Mouse (Mus musculus) left cerebral cortex, adult 8-10 months (tissue): ENCODE data around the gene Zp2. TPM values are rescaled to one million over a fixed set of nuclear protein-coding genes. Genes with fewer than 3 reads are reported as not detected.

Experiments used
- DNase-seq, 2 experiments: peaks; one replicate each; pipeline ENCODE4 v3.0.0; 2022; ENCODE audit warnings: low spot score in 2 of 2
- total RNA-seq, 4 experiments: library from RNA; stranded (reverse); gene quantifications; 2 replicates each; pipeline ENCODE4 v1.2.4; 2022

The Zp2 gene
- total RNA-seq, 4 experiments from 2014 or later: 0.41 to 1.4 TPM; not detected in 2

GRCm38 (mm10) chr7:120142743-120143142 lies 2.3 kb downstream of the Zp2 start:
- no peak for DNase-seq

GRCm38 (mm10) chr7:120128951-120129350 lies 16.1 kb downstream of the Zp2 start:
- DNase-seq: peak in 1 of 2 experiments; percentile 52

- no peak for DNase-seq
These were observed 17.4 kb downstream of the Zp2 start for GRCm38 (mm10) chr7:120127686-120128059.

GRCm38 (mm10) chr7:120126976-120127685 lies 18.0 kb downstream of the Zp2 start:
- no peak for DNase-seq

- DNase-seq: peak; percentile 51 to 59
These were observed 20.2 kb downstream of the Zp2 start for GRCm38 (mm10) chr7:120124844-120125243.

- DNase-seq: no peak
These were observed 21.3 kb downstream of the Zp2 start for GRCm38 (mm10) chr7:120123776-120124175.

GRCm38 (mm10) chr7:120117529-120117928 lies 27.6 kb downstream of the Zp2 start:
- no peak for DNase-seq

- no peak for DNase-seq
These were observed 28.1 kb downstream of the Zp2 start for GRCm38 (mm10) chr7:120116976-120117375.

GRCm38 (mm10) chr7:120109676-120110075 lies 35.4 kb downstream of the Zp2 start:
- no peak for DNase-seq

GRCm38 (mm10) chr7:120106356-120106755 lies 38.7 kb downstream of the Zp2 start:
- peak in 1 of 2 experiments; percentile 18 for DNase-seq

- DNase-seq: no peak
These were observed 40.1 kb downstream of the Zp2 start for GRCm38 (mm10) chr7:120104975-120105374.

GRCm38 (mm10) chr7:120103019-120103567 lies 42.0 kb downstream of the Zp2 start:
- DNase-seq: no peak

GRCm38 (mm10) chr7:120102164-120102972 lies 42.7 kb downstream of the Zp2 start, which contains the start of gene Tmem159:
TSS of gene Tmem159 (plus strand) at chr7:120102353.
- DNase-seq: peak; percentile 44 to 72

GRCm38 (mm10) chr7:120098403-120098802 lies 46.7 kb downstream of the Zp2 start:
- DNase-seq: peak in 1 of 2 experiments; percentile 33

GRCm38 (mm10) chr7:120097845-120098244 lies 47.2 kb downstream of the Zp2 start:
- DNase-seq: peak; percentile 29 to 33

- no peak for DNase-seq
These were observed 49.9 kb downstream of the Zp2 start, which contains the start of gene Dnah3 for GRCm38 (mm10) chr7:120095180-120095579. TSS of gene Dnah3 (minus strand) at chr7:120095280.

- no peak for DNase-seq
These were observed 50.9 kb downstream of the Zp2 start for GRCm38 (mm10) chr7:120094216-120094615.

GRCm38 (mm10) chr7:120093033-120093432 lies 52.1 kb downstream of the Zp2 start:
- no peak for DNase-seq

GRCm38 (mm10) chr7:120080177-120080576 lies 64.9 kb downstream of the Zp2 start:
- DNase-seq: no peak
